Mouse (Mus musculus): ENCODE data around the gene Galnt16.

GRCm38 (mm10) chr12:80604218-80604617 lies 86.1 kb downstream of the Galnt16 start:
- TF ChIP-seq CTCF (IDR thresholded peaks at IDR 0.05; ENCODE audit: insufficient read depth, low read depth, low read length), result no peak
- TF ChIP-seq POLR2A (IDR thresholded peaks at IDR 0.05; ENCODE audit: insufficient read depth, low read depth, low read length), result no peak
